Mouse (Mus musculus): ENCODE measurements at regions not wholly inside any gene's neighbourhood (a gene's known extent, or its start where the extent isn't known, plus 50 kb on each side); places are given as distances from the start of the nearest gene placed in this dataset.

- Histone ChIP-seq H3K27ac (no peak overlapping the region), H3K9me3 (no peaks in the 10 kb centered on the region), H3K4me2 (no peak overlapping the region), H3K9ac (no peak overlapping the region), H3K4me3 (no peak overlapping the region), H3K27me3 (replicated peaks) (no peaks in the 10 kb centered on the region), H3K4me1 (0 out of 2 replicates have a peak, but pooled peaks cover 6% of the 10 kb centered on the region), H3K36me3 (replicated peaks) (no peaks in the 10 kb centered on the region)
- ATAC-seq (replicated peaks), result no peak
- WGBS, result 93% methylated on average over 9 of the region's 9 CpGs
These were observed 183.2 kb upstream of the Krr1 start for GRCm38 (mm10) chr10:111789264-111789663.

GRCm38 (mm10) chr10:111790911-111791310, 181.6 kb upstream of the Krr1 start:
- Histone ChIP-seq H3K27me3 (replicated peaks) (no peaks in the 10 kb centered on the region), H3K9ac (no peak overlapping the region), H3K4me1 (0 out of 2 replicates have a peak, but pooled peaks cover 6% of the 10 kb centered on the region), H3K9me3 (no peaks in the 10 kb centered on the region), H3K36me3 (replicated peaks) (no peaks in the 10 kb centered on the region), H3K4me2 (no peak overlapping the region), H3K27ac (no peak overlapping the region), H3K4me3 (no peak overlapping the region)
- no peak for ATAC-seq (replicated peaks)
- whole genome bisulfite sequencing, result 89% methylated on average over 2 of the region's 2 CpGs

- Histone ChIP-seq H3K9me3 (no peaks in the 10 kb centered on the region), H3K4me2 (no peak overlapping the region), H3K9ac (no peak overlapping the region), H3K4me3 (no peak overlapping the region), H3K27ac (no peak overlapping the region), H3K27me3 (replicated peaks) (no peaks in the 10 kb centered on the region), H3K36me3 (replicated peaks) (no peaks in the 10 kb centered on the region), H3K4me1 (no peaks in the 10 kb centered on the region)
- WGBS, result 81% methylated on average over 5 of the region's 5 CpGs
- ATAC-seq (replicated peaks), result no peak
These were observed 177.4 kb upstream of the Krr1 start for GRCm38 (mm10) chr10:111795056-111795455.

GRCm38 (mm10) chr10:111795756-111796155, 176.7 kb upstream of the Krr1 start:
- no peaks in the 10 kb centered on the region for H3K36me3 ChIP-seq (replicated peaks)
- no peak for ATAC-seq (replicated peaks)
- H3K4me1 ChIP-seq, result no peaks in the 10 kb centered on the region
- no peak overlapping the region for H3K4me3 ChIP-seq
- 89% methylated on average over 3 of the region's 3 CpGs for WGBS
- H3K27ac ChIP-seq, result no peak overlapping the region
- no peaks in the 10 kb centered on the region for H3K9me3 ChIP-seq
- no peaks in the 10 kb centered on the region for H3K27me3 ChIP-seq (replicated peaks)
- H3K9ac ChIP-seq, result no peak overlapping the region
- no peak overlapping the region for H3K4me2 ChIP-seq

GRCm38 (mm10) chr10:111798851-111799281, 173.6 kb upstream of the Krr1 start:
- Histone ChIP-seq H3K4me2 (no peak overlapping the region), H3K4me3 (no peak overlapping the region), H3K36me3 (replicated peaks) (no peaks in the 10 kb centered on the region), H3K4me1 (0 out of 2 replicates have a peak, but pooled peaks cover 6% of the 10 kb centered on the region), H3K27ac (no peak overlapping the region), H3K9me3 (no peaks in the 10 kb centered on the region), H3K9ac (no peak overlapping the region), H3K27me3 (replicated peaks) (no peaks in the 10 kb centered on the region)
- no peak for ATAC-seq (replicated peaks)
- WGBS, result 84% methylated on average over 7 of the region's 7 CpGs

- no peak overlapping the region for H3K27ac ChIP-seq
- no peak overlapping the region for H3K9ac ChIP-seq
- WGBS, result 22% methylated on average over 14 of the region's 14 CpGs
- H3K9me3 ChIP-seq, result no peaks in the 10 kb centered on the region
- 0 out of 2 replicates have a peak, but pooled peaks cover 6% of the 10 kb centered on the region for H3K4me1 ChIP-seq
- no peaks in the 10 kb centered on the region for H3K27me3 ChIP-seq (replicated peaks)
- no peak for ATAC-seq (replicated peaks)
- H3K36me3 ChIP-seq (replicated peaks), result no peaks in the 10 kb centered on the region
- H3K4me3 ChIP-seq, result no peak overlapping the region
- H3K4me2 ChIP-seq, result no peak overlapping the region
These were observed 172.4 kb upstream of the Krr1 start for GRCm38 (mm10) chr10:111799850-111800589.

GRCm38 (mm10) chr10:111800590-111800935, 171.9 kb upstream of the Krr1 start:
- H3K9me3 ChIP-seq, result no peaks in the 10 kb centered on the region
- no peak for ATAC-seq (replicated peaks)
- 69% methylated on average over 3 of the region's 3 CpGs for WGBS

GRCm38 (mm10) chr10:111801021-111801793, 171.3 kb upstream of the Krr1 start:
- H3K4me2 ChIP-seq, result no peak overlapping the region
- H3K9me3 ChIP-seq, result no peaks in the 10 kb centered on the region
- H3K9ac ChIP-seq, result no peak overlapping the region
- ATAC-seq (replicated peaks), result no peak
- H3K4me1 ChIP-seq, result 0 out of 2 replicates have a peak, but pooled peaks cover 6% of the 10 kb centered on the region
- no peak overlapping the region for H3K27ac ChIP-seq
- H3K4me3 ChIP-seq, result no peak overlapping the region
- whole genome bisulfite sequencing, result 49% methylated on average over 12 of the region's 12 CpGs
- no peaks in the 10 kb centered on the region for H3K36me3 ChIP-seq (replicated peaks)
- H3K27me3 ChIP-seq (replicated peaks), result no peaks in the 10 kb centered on the region

More at GRCm38 (mm10) chr10:111800590-111800935, 171.9 kb upstream of the Krr1 start:
- H3K9ac ChIP-seq, result no peak overlapping the region
- no peaks in the 10 kb centered on the region for H3K27me3 ChIP-seq (replicated peaks)
- 0 out of 2 replicates have a peak, but pooled peaks cover 6% of the 10 kb centered on the region for H3K4me1 ChIP-seq
- no peaks in the 10 kb centered on the region for H3K36me3 ChIP-seq (replicated peaks)
- no peak overlapping the region for H3K4me2 ChIP-seq
- H3K27ac ChIP-seq, result no peak overlapping the region
- H3K4me3 ChIP-seq, result no peak overlapping the region

GRCm38 (mm10) chr10:111801794-111802359, 170.6 kb upstream of the Krr1 start:
- Histone ChIP-seq H3K4me1 (0 out of 2 replicates have a peak, but pooled peaks cover 6% of the 10 kb centered on the region), H3K36me3 (replicated peaks) (no peaks in the 10 kb centered on the region), H3K4me2 (no peak overlapping the region), H3K9me3 (no peaks in the 10 kb centered on the region), H3K27me3 (replicated peaks) (no peaks in the 10 kb centered on the region), H3K27ac (no peak overlapping the region), H3K4me3 (no peak overlapping the region), H3K9ac (no peak overlapping the region)
- WGBS, result 36% methylated on average over 12 of the region's 12 CpGs
- no peak for ATAC-seq (replicated peaks)

GRCm38 (mm10) chr10:111806333-111806732, 166.1 kb upstream of the Krr1 start:
- no peak overlapping the region for H3K27ac ChIP-seq
- no peak overlapping the region for H3K4me3 ChIP-seq
- ATAC-seq (replicated peaks), result no peak
- H3K27me3 ChIP-seq (replicated peaks), result no peaks in the 10 kb centered on the region
- no peak overlapping the region for H3K4me2 ChIP-seq
- H3K36me3 ChIP-seq (replicated peaks), result no peaks in the 10 kb centered on the region
- H3K9ac ChIP-seq, result no peak overlapping the region
- no peaks in the 10 kb centered on the region for H3K9me3 ChIP-seq
- WGBS, result 89% methylated on average over 3 of the region's 3 CpGs
- 0 out of 2 replicates have a peak, but pooled peaks cover 6% of the 10 kb centered on the region for H3K4me1 ChIP-seq

- H3K4me2 ChIP-seq, result no peak overlapping the region
- WGBS, result 67% methylated on average over 5 of the region's 5 CpGs
These were observed 165.5 kb upstream of the Krr1 start for GRCm38 (mm10) chr10:111806916-111807315.

GRCm38 (mm10) chr10:111813736-111814135, 158.7 kb upstream of the Krr1 start:
- Histone ChIP-seq H3K9ac (no peak overlapping the region), H3K4me3 (no peak overlapping the region), H3K27ac (no peak overlapping the region), H3K9me3 (no peaks in the 10 kb centered on the region), H3K27me3 (replicated peaks) (no peaks in the 10 kb centered on the region), H3K4me1 (no peaks in the 10 kb centered on the region), H3K36me3 (replicated peaks) (no peaks in the 10 kb centered on the region), H3K4me2 (no peak overlapping the region)
- no peak for ATAC-seq (replicated peaks)
- 90% methylated on average over 4 of the region's 4 CpGs for WGBS

More at GRCm38 (mm10) chr10:111806916-111807315, 165.5 kb upstream of the Krr1 start:
- Histone ChIP-seq H3K4me1 (0 out of 2 replicates have a peak, but pooled peaks cover 3% of the 10 kb centered on the region), H3K27me3 (replicated peaks) (no peaks in the 10 kb centered on the region), H3K4me3 (no peak overlapping the region), H3K9me3 (no peaks in the 10 kb centered on the region), H3K9ac (no peak overlapping the region), H3K36me3 (replicated peaks) (no peaks in the 10 kb centered on the region), H3K27ac (no peak overlapping the region)
- no peak for ATAC-seq (replicated peaks)
